Mouse (Mus musculus) ovary, postnatal 14 days (tissue): ENCODE results near the gene Shmt1.

Experiments
- DNase-seq: peaks from one replicate; pipeline ENCODE4 v3.0.0; 2022; ENCODE audit warnings: low spot score

The Shmt1 gene

GRCm38 (mm10) chr11:60796342-60796741 lies 15.2 kb downstream of the Shmt1 start:
- no peak for DNase-seq

GRCm38 (mm10) chr11:60790472-60790871 lies 21.0 kb downstream of the Shmt1 start:
- DNase-seq: no peak

GRCm38 (mm10) chr11:60787595-60787994 lies 23.9 kb downstream of the Shmt1 start:
- DNase-seq: no peak

- DNase-seq: no peak
These were observed 27.2 kb downstream of the Shmt1 start for GRCm38 (mm10) chr11:60784179-60784922.

- DNase-seq: no peak
These were observed 31.8 kb downstream of the Shmt1 start for GRCm38 (mm10) chr11:60779673-60780189.

- no peak for DNase-seq
These were observed 33.6 kb downstream of the Shmt1 start for GRCm38 (mm10) chr11:60777801-60778370.

GRCm38 (mm10) chr11:60776829-60777740 lies 34.4 kb downstream of the Shmt1 start, which contains the start of the genes Top3a and Smcr8:
Gene Top3a (minus strand): TSS chr11:60777365.
Gene Smcr8 (plus strand): TSS chr11:60777524.
- peak; percentile 59 for DNase-seq

GRCm38 (mm10) chr11:60776107-60776828 lies 35.2 kb downstream of the Shmt1 start:
- DNase-seq: no peak

GRCm38 (mm10) chr11:60775578-60775977 lies 35.9 kb downstream of the Shmt1 start:
- no peak for DNase-seq

- DNase-seq: no peak
These were observed 36.7 kb downstream of the Shmt1 start for GRCm38 (mm10) chr11:60774841-60775240.

- DNase-seq: no peak
These were observed 37.3 kb downstream of the Shmt1 start for GRCm38 (mm10) chr11:60774158-60774689.

- no peak for DNase-seq
These were observed 39.4 kb downstream of the Shmt1 start for GRCm38 (mm10) chr11:60772161-60772560.

GRCm38 (mm10) chr11:60770776-60771175 lies 40.7 kb downstream of the Shmt1 start:
- no peak for DNase-seq

GRCm38 (mm10) chr11:60769322-60769721 lies 42.2 kb downstream of the Shmt1 start:
- no peak for DNase-seq

- no peak for DNase-seq
These were observed 44.5 kb downstream of the Shmt1 start for GRCm38 (mm10) chr11:60766969-60767368.

- DNase-seq: no peak
These were observed 49.8 kb downstream of the Shmt1 start for GRCm38 (mm10) chr11:60761681-60762080.

- DNase-seq: no peak
These were observed 55.9 kb downstream of the Shmt1 start for GRCm38 (mm10) chr11:60755570-60755969.

GRCm38 (mm10) chr11:60740321-60740720 lies 71.2 kb downstream of the Shmt1 start:
- DNase-seq: no peak
